Mouse (Mus musculus) G1E-ER4 (cell line): ENCODE results near the gene Smad3. TPM values are rescaled to one million over a fixed set of nuclear protein-coding genes. Genes with fewer than 3 reads are reported as not detected.

ENCODE experiments used
- GATA1 ChIP-seq: IDR thresholded peaks from one replicate; pipeline ENCODE4 v1.8.0; 2012; ENCODE audit warnings: low read length, inconsistent platforms
- polyA plus RNA-seq: library from polyadenylated mRNA; stranded (reverse); fragments of >175 nt; gene quantifications from 2 replicates; pipeline ENCODE4 v1.2.3, GENCODE M21; 2012

The Smad3 gene
- 0.01 TPM in 1 of 2 replicates, not detected in the other for polyA plus RNA-seq

DNA sequence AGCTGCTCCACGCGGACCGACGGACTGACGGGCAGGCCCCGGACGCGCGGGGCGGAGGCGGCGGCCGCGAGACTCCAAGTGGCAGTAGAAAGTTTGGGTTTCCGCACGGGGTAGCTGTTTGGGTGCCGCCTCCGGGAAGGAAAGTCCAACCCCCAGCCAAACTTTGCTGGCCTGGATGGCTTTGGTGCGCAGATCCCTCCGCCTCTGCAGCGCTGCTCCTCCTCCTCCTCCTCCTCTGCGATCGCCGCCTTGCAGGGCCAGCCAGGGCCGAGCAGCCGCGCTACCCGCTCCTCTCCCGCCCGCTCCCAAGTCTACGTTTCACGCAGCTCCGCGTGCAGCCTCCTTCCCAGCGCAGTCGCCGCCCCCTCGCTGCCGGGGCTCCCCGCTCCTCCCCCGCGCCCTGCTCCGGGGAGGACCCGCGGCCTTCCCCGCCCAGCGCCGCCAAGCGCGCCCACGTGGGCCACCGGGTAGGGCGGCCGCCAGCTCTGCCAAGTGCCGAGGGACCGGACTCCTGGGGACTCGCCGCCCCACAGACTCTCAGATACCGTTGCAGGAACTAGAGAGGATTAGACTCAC is at the start of gene Smad3:
Gene Smad3, minus strand, starts transcription at position 130 of the 576 bp plus-strand sequence.
- no peak for TF ChIP-seq GATA1

DNA sequence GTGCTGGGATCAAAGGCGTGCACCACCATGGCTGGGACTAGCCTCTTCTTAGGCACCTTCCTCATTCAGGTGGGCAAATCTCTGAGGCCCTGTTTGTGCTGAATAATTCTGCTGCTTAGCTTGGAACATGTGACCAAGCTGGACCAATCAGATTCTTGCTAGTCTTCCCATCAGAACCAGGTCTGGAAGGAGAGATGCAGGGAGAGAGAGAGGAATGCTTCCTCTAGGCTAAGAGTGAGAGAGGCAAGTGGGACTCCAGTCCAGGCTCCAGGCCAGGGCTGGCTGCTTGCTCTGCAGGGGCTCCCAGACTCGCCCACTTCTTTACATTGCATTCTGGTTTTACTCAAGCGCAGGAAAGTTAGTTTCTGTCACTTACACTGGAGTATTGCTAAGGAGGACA is 47.1 kb upstream of the Smad3 start:
- TF ChIP-seq GATA1, result no peak

DNA sequence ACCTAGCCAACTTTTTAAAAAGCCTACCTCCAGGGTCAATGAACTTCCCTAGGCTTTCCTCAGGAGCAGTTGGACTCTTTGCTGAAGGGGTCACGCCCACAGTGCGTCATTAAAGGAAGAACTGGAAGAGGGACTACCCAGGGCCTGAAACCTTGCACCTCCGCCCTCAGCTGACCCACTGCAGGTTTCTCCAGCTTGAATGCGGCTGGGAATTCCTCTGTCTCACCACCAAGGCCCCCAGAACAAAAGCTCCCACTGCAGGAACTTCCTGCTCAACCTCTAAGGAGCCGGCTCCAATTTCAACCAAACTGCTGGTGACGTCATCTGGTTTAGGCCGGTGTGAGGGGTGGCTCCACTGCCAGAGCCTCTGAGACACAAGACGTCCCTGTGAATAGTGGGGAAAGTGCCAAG is 45.4 kb upstream of the Smad3 start:
- TF ChIP-seq GATA1, result no peak

DNA sequence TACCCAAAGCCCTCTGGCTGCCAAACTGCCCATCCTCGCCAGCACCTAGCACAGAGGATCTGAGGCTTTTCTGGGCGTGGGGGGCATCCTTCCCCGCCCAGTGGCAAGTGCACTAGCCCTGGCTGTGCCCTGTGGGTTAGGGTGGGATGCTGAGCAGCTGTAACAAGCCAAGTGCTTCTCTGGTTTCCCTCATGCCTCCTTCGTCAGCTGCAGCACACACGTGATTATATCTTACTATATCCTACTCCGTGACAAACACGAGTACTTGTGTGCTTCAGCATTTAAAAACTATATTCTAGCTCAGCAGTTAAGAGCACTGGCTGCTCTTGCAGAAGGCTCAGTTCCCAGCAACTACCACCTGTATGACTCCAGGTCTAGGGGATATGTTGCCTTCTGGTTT is 44.7 kb upstream of the Smad3 start:
- TF ChIP-seq GATA1, result no peak

DNA sequence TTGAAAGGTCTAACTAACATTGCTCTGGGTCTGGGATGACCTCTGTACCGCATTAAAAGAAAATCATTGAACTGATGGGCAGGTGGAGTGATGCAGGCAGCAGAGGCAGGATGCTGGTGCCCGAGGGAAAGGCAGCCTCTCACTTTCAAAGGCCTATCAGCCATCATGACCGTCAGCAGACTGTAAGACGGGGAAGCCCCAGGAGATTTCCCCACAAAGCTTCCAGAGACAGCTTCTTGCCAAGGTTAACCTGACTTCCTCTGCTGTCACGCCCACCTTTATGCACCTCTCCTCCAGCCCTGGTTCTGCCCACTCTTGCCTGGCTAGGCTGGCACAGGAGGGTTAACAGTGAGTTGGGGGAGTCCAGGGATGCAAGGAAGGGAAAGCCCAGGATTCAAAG is 44.3 kb upstream of the Smad3 start:
- no peak for TF ChIP-seq GATA1

DNA sequence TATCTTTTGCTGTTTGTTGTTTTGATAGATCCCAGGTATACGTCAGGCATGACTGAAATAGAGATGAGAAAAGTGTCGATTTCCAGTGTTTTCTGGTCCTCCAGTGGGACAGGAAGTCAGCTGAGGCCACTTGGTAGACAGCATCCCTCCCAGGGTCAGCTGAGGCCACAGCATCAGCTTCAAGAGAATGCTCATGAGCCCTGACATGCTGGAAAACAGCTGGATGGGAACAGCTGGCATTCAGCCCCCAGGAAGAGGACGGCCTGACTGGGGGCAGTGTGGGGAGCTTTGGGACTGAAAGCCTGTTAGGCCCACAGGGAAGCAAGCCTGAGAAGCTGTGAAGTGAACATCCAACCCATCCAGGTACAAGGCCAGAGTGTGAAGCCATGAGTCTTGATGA is 38.6 kb upstream of the Smad3 start:
- TF ChIP-seq GATA1, result no peak

DNA sequence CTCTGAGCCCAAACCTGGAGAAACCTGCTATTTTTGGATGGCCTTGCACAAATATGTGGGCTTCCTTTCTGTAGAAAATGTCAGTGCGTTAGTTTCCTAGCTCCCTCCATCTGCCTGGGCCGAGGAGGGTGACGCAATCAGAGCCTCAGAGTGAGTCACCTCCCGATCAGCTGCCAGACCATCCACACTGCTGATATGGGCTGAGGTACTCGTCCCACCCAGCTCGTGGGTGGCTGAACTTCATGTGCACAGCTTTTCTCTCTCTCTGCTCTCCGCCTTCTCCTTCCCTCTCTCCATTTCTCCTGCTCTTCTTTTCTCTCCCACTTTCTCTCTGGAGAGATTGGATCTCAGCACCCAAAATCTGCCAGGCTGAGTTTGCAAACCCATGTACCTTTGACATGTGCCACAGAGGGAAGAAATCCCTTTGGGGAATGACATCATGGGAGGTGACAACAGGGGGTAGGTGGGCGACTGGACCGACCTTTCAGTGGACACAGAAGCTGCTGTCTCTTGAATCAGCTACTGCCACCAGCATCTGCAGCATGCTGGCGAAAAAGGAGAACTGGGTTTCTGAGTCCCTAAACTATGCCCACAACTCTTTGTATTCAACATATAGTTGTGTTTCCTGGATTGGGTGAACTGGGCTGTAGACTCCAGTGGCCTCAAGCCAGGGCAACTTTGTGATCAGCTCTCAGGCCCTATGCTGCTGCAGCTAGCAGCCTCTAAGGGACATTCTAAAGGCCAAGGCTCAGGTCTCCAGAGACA is 36.1 kb upstream of the Smad3 start:
- TF ChIP-seq GATA1, result no peak

DNA sequence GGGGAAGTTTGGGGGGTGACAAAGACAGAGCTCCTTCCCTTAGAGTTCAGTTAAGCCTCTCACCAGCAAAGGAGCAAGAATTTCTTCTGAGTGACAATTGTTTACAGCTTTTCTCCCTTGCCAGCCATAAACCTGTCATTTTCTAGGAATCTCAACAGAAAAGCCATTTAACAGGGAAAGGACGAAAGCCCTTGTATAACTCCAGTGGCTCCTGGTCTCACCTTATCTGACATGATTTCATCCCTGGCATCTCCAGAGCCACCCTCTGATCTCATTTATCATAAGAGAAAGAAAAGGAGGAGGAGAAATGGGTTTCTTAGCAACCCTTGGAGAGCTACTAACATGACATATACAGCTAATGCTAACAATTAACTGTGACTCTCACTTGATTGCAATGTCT is 33.9 kb upstream of the Smad3 start:
- TF ChIP-seq GATA1, result no peak

DNA sequence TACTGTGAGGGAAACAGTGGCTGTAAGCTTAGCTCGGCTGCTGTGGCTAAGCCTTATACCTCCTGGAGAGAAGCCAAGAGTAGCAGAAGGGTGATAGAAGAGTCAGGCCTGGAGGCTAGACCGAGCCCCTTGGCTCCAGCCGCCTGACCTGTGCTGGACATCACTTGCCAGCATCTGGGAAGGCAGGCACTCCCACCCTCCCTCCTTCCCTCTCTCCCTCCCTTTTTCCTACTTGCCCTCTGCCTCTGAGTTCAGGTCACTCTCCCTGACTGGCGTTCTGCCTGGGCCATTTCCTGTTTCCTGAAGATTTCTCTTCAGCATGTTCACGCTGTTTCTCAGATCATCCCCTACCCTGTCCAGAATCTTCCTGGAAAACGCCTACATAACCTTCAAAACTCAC is 33.5 kb upstream of the Smad3 start:
- no peak for TF ChIP-seq GATA1

DNA sequence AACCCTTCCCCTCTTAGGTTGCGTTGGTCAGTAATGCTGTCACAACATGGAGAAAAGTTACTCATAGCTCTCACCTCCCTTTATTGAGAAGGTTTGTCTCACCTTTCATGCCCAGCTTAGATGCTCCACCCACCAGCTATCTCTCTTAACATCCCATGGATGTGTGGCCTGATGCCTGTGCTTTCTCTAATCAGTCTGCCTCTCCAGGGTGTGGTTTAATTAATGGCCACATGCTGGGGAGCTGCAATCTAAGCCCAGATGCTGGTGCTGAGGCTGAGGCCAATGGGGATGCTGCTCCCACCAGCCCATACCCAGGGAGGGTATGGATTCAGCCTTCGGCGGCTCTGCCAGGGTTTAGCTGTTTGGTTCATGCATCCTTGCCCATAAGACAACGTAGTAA is 32.4 kb upstream of the Smad3 start:
- no peak for TF ChIP-seq GATA1

DNA sequence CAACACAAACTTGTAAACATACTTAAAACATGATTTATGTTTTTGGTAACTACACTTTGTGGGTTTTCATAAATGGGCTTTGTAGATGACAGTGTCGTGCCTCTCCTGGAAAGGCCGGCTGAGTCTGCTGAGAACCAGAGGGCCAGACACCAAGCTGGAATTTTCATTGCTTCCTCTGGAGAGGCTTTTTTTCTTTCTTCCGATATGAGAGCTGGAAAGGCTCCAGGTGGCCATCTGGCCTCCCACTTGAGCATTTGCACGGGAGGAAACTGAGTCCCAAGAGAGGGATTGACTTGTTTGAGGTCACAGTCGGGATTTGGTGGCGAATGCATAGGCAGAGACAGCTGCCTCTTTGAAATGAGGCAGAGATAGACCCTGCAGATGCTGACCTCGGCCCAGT is 31.6 kb upstream of the Smad3 start:
- TF ChIP-seq GATA1, result no peak

DNA sequence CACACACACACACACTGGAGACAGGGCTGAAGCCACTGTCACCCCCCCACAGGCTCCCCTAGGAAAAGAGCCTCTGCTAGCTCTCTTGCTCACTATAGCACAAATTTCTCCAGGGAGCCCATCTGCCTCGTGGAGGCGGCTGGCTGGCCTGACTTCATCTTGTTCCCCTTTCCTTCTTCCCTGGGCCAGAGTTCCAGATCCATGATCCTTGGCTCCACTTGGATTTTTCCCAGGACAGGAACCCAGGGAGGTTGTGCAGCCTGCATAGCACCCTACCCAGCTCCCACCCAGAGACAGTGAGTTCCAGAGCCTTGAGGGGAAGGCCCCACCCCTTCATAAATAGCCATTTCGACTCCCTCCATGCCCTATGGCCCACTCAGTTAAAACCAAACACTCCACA is 29.8 kb upstream of the Smad3 start:
- TF ChIP-seq GATA1, result no peak

DNA sequence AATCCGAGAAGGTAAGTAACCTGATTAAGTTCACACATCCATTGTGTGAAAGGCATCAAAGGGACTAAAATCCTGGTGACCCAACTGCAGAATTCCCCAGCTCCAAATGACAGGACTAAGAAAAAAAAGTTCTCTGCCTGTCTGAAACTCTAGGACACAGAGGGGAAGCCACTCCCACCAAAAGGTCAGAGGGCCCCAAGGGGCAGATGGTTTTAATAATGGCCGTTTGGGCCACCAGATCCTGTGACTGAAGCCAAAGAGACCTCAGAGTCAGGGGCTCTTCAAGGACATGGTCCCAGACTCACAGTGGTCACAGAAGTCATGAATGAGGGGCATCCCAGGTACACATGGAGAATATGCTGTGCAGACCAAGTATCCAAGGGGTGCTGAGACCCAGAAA is 29.3 kb upstream of the Smad3 start:
- TF ChIP-seq GATA1, result no peak

DNA sequence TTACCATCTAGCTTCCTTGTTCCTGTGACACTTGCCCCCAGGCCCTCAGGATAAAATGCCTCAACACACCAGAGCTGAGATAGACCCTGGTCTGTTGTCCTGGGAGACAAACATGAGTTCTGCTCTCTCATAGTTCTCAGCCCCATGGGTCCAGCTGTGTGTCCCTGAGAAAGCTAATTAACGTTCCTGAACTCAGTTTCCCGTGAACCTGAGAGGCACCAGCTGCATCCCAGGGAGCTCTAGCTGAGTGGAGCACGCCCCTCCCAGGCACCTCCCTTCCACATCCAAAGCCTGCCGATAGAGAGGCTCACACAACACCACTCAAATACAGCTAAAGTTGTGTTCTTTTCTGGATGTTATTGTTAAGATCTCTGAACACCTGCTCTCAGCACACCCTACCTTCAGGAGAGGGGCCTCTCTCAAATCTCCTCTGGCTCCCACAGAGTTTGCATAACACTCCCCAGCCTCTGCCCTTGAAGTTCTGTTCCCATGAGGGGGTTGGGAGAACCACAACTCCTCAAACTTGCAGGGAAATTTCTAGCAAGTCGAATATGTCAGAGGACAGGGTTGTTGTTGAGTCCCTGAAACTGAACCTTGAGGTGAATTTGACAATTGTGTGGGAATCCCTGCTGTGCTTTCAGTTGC is 28.4 kb upstream of the Smad3 start:
- TF ChIP-seq GATA1, result no peak

DNA sequence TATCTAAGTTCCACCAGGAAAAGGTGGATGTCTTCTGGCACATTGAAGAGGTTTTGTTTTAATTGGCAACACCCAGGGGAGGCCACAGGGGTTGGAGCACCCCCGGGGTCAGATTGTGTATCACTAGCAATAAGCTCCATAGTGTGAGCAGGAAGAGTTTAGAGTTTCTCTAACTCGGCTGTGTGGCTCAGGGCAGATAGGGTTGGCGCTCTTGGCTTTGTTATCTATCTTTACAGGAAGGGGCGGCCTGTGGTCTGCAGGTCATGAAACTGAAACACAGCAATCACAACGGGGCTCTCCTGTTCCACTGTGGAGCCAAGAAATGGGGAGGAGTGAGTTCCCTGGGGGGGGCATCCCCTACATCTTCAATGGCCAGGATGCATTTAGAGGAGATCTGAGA is 27.7 kb upstream of the Smad3 start:
- TF ChIP-seq GATA1, result no peak

DNA sequence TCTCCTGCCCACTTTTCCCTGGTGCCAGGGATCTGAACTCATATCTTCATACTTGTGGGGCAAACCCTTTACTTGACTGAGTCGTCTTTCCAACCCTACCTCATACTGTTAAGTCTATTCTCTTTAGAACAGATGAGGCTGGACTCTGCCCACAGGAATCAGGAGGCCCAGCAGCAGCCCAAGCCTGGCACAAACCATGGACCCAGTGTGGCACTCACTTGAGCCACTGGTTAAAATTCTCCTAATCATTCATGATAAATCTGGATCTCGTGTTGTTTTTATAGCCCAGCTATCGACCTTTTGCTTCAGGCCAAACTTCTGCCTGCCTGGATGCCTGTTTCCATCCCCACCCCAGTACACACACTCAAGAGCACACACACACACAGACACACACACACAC is 26.8 kb upstream of the Smad3 start:
- TF ChIP-seq GATA1, result no peak

DNA sequence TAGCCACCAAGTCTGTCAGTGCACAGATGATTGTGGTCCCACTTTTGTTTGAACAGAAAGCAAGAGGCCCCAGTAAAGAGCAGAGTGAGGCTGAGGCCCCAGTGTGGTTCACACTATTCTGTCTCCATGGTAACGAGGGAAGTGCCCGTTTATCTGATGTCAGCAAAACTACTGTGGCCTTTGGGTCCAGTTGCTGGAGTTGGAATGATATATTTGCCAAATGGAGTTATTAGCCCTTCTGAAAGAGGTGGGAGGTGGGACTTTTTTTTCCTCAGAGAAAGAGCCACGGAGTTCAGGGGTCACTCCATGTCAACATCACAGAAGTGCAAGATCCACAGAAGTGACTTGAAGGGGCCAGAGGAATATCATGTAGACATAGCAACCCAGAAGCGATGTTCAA is 24.9 kb upstream of the Smad3 start:
- TF ChIP-seq GATA1, result no peak
